Mouse (Mus musculus) heart, embryonic 10.5 days (tissue): ENCODE measurements around the gene Prkab2. TPM values are rescaled to one million over a fixed set of nuclear protein-coding genes. Genes with fewer than 3 reads are reported as not detected.
A peak's percentile ranks its signal among the peaks of the same experiment; 100 is the strongest.

Experiments used
- DNase-seq: peaks from one replicate; pipeline ENCODE4 v3.0.0-alpha.2; 2017; ENCODE audit warnings: low spot score
- H3K27ac ChIP-seq: fragments of 300-500 bp; sonication (generic); 2 replicates; pipeline ENCODE4 v1.5.1; 2016; ENCODE audit warnings: mild to moderate bottlenecking
- H3K27me3 ChIP-seq: fragments of 300-500 bp; sonication (generic); 2 replicates; pipeline ENCODE4 v1.6.1; 2016; ENCODE audit warnings: mild to moderate bottlenecking; ENCODE audit not compliant: poor library complexity, insufficient read depth, severe bottlenecking
- H3K36me3 ChIP-seq: fragments of 300-500 bp; sonication (generic); 2 replicates; pipeline ENCODE4 v1.6.1; 2016; ENCODE audit warnings: mild to moderate bottlenecking, moderate library complexity
- H3K4me1 ChIP-seq: fragments of 300-500 bp; sonication (generic); 2 replicates; pipeline ENCODE4 v1.6.1; 2016; ENCODE audit warnings: mild to moderate bottlenecking
- H3K4me3 ChIP-seq: fragments of 300-500 bp; sonication (generic); 2 replicates; pipeline ENCODE4 v1.5.1; 2016; ENCODE audit warnings: mild to moderate bottlenecking, moderate library complexity
- H3K9me3 ChIP-seq: fragments of 300-500 bp; sonication (generic); 2 replicates; pipeline ENCODE4 v1.6.1; 2016; ENCODE audit warnings: mild to moderate bottlenecking, moderate library complexity
- WGBS: fragments of 180-500 bp; shearing (Covaris S2); methylation state at CpG from one replicate; pipeline ENCODE4 v1.1.7; 2016; 5-methylcytosine and 5-hydroxymethylcytosine counted together
- polyA plus RNA-seq: library from polyadenylated mRNA; unstranded; fragments of >200 nt; fragmentation: Nextera tagmentation; extraction: Ambion mirVana; gene quantifications from 2 replicates; pipeline ENCODE4 v1.2.1, GENCODE M21; 2016

Gene Prkab2
- polyA plus RNA-seq, 1 experiment from 2014 or later = 16.2 TPM

DNA sequence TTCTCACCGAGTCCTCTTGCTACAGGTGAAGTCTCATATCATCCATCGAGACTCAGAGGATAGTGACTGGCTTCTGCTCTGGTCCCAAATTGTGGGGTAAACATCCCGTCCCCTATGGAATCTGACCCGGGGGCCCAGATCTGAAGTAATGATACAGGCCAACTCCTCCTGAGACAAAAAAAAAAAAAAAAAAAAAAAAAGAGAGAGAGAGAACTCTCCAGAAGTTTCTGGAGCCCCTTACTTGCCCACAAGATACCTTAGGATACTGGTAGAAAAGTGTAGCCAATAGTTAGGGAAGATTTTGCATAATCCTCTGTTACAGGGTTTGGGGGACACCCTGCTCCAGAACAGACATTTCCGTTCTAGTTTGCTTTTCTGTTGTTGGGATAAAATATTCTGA, 24.6 kb downstream of the Prkab2 start:
- H3K9me3 ChIP-seq = no peaks in the 10 kb centered on the region
- H3K4me1 ChIP-seq = peaks cover 28% of the 10 kb centered on the region
- peak overlapping the region; percentile 63 for H3K4me3 ChIP-seq
- H3K27me3 ChIP-seq = no peaks in the 10 kb centered on the region
- H3K27ac ChIP-seq = no peak overlapping the region
- DNase-seq = no peak
- WGBS = 13% methylated on average over 5 of the region's 5 CpGs
- no peaks in the 10 kb centered on the region for H3K36me3 ChIP-seq

DNA sequence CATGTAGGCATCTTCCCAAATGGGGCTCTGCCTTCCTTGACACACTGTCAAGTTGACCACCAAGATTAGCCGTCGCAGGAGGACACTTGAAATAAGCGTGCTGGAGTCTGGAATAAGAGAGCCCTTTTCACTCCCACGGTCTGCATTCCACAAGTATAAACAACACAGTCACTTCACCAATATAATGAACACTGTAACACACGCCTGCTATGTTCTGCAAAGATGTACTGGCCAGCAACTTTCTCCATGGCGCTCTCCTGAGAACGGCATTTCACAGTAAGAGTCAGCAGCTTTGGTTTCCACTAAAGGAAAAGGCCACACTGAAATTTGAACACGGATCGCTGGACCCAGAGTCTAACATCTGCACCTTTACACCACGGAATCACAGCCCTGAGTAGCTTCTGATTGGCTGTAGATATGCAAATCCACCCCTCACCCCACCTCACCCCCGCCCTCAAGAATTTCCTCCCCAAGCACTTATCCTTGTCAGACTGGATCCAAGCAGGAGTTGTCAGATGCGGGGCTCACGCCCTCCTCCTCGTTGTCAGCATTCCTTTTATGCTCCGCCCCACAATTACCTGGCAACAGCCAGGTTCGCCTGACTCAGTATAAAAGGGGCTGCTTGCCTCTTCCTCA, 25.7 kb downstream of the Prkab2 start:
- Histone ChIP-seq H3K4me1 (peaks cover 28% of the 10 kb centered on the region), H3K9me3 (no peaks in the 10 kb centered on the region), H3K27me3 (no peaks in the 10 kb centered on the region), H3K36me3 (peaks cover 4% of the 10 kb centered on the region; the same call in 1 of the 2 replicates), H3K4me3 (peak overlapping the region; percentile 49), H3K27ac (peak overlapping the region; percentile 77)
- 2% methylated on average over 16 of the region's 16 CpGs for WGBS
- DNase-seq = peak; percentile 85

DNA sequence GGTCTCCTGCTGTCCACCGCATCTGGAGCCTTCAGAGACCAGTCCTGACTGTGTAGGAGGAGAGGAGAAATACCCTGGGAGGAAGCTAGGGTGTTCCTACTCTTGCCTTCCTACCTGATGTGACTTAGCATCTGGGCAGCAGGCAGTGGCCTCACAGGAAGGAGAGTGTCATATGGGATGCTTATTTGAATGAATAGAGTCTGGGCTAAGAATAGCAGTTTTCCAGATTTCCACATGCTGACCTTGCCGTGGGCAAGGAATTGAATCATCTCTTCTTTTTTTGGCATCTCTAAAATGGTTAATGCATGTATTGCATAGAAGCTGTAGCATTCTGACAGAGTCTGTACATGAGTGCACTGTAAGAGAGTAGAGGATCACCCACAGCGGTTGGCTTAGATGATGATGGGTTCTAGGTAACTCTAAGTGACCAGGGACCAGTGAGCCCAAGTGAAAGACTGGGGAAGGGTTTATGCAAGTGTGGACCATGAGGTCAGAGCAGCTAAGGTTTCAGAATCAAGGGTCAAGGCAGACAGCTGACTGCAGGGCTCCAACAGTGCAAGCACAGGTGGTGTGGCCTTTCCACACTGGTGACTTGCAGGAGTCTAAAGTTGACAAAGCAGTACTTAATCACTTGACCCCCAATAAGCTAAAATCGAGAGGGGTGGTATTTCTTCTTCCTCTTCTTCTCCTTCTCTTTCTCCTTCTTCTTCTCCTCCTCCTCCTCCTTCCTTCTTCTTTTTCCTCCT, 28.6 kb downstream of the Prkab2 start:
- H3K27ac ChIP-seq = no peak overlapping the region
- no peak for DNase-seq
- peaks cover 42% of the 10 kb centered on the region for H3K4me1 ChIP-seq
- no peaks in the 10 kb centered on the region for H3K27me3 ChIP-seq
- H3K4me3 ChIP-seq = no peak overlapping the region
- peaks cover 26% of the 10 kb centered on the region for H3K36me3 ChIP-seq
- 75% methylated on average over 4 of the region's 4 CpGs for WGBS
- H3K9me3 ChIP-seq = no peaks in the 10 kb centered on the region

DNA sequence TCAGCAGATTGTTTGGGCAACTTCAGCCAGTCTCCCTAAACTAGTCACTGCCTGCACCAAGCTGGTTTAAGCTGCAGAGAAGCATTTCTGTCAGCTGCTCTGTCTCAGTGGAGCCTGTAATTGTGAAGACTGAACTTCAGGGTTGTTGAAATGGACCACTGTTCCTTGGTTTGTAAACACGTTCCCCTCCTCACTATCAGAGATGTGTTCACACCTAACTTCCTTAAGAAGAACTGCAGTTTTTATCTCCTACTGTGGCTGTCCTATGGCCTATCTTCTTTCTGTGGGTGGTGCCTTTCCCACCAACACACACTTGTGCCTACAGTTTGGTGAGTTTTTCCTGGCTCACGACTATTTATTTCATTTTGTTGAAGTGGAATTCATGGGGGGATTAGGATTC, 31.3 kb downstream of the Prkab2 start:
- no peak for DNase-seq
- Histone ChIP-seq H3K9me3 (no peaks in the 10 kb centered on the region), H3K27me3 (no peaks in the 10 kb centered on the region), H3K4me3 (no peak overlapping the region), H3K27ac (no peak overlapping the region), H3K4me1 (peaks cover 31% of the 10 kb centered on the region), H3K36me3 (peaks cover 49% of the 10 kb centered on the region)
- 42% methylated on average over 2 of the region's 2 CpGs for WGBS

DNA sequence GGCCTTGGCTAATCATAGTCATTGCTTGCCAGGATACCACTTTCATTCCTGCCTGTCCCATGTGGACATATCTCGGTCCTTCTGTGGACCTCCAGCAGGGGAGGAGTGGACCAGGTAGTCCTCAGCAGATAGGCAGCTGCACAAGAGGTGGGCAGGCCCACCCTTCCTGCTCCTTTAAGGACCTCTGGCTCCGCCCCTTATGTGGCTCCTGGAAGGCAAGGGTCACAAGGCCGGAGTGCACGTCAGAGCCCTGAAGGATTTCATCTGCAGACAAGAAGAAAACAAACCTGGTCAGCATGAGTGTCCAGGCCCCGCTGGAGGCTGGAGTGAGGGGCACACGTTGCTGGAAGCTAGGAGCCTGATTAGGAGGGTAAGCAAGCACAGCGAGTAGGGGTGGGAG, 32.6 kb downstream of the Prkab2 start:
- Histone ChIP-seq H3K27me3 (no peaks in the 10 kb centered on the region), H3K9me3 (no peaks in the 10 kb centered on the region), H3K4me1 (peaks cover 26% of the 10 kb centered on the region), H3K36me3 (peaks cover 62% of the 10 kb centered on the region), H3K27ac (peak overlapping the region; percentile 59), H3K4me3 (no peak overlapping the region)
- WGBS = 36% methylated on average over 7 of the region's 7 CpGs
- DNase-seq = no peak

DNA sequence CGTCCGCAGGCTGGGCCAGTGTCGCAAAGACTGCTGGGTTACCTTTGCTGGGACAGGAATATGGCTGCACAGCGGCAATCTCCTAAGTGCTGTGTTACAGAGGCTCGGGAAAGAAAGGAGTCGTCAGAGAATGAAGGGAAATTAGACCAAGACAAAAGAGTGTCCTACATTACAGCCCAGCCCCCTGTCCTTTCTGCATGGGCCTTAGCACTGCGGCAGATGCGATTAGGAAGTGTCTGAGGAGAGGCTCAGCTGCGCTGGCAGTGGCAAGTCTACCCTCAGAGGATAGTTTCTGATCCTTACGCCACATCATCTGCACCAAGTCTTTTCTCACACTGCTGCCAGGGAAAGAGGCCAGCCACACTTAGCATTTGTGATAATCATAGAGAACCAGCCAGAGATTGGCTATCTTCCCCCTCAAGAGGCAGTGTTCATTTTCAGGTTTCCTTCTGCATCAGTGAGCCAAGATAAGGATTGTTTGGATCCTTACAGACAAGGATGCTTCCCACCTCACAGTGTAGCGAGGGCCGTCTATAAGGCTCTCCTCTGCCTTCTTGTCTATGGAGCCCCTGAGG, 33.5 kb downstream of the Prkab2 start:
- Histone ChIP-seq H3K4me1 (peaks cover 26% of the 10 kb centered on the region), H3K4me3 (no peak overlapping the region), H3K27ac (peak overlapping the region; percentile 59), H3K27me3 (no peaks in the 10 kb centered on the region), H3K9me3 (no peaks in the 10 kb centered on the region), H3K36me3 (peaks cover 69% of the 10 kb centered on the region)
- no peak for DNase-seq
- 56% methylated on average over 12 of the region's 12 CpGs for WGBS

DNA sequence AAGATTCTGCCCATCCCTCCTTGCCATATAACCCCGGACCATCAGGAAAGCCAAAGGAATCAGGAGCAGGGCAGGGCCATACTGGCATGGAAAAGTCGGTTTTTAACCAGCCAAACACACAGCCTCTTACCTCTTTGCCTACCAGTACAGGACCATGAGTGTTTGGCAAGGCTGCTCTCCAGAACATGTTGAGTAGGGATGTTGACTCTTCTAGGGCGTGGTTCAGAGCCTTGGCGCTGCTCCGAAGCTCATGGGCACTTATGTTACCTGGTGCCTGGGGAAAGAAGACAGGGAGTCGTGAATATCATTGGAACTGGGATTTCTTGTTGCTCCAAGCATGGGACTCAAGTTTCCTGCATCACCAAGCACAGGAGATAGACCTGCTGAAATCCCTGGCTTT, 35.8 kb downstream of the Prkab2 start:
- Histone ChIP-seq H3K27ac (no peak overlapping the region), H3K4me1 (peaks cover 26% of the 10 kb centered on the region), H3K4me3 (no peak overlapping the region), H3K36me3 (peaks cover 85% of the 10 kb centered on the region), H3K27me3 (no peaks in the 10 kb centered on the region), H3K9me3 (no peaks in the 10 kb centered on the region)
- DNase-seq = no peak
- WGBS = 89% methylated on average over 6 of the region's 6 CpGs

DNA sequence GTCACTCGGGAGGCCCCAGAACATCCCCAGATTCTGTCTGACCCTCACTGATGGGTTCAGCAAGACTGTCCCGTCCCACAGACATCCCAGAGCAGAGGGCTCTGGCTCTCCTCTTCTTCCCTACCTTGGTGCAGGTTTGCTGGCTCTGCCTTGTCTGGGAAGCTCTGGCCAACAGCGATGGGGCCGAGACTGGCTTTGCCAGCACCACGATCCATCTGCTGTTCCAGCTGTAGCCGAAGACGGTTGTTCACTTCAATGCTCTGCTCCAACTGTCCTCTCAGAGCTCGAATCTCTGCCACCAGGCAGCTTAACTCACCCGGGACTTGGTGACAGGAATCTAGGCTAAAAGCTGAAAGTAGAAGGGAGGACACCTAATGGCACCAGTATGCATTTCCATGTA, 38.9 kb downstream of the Prkab2 start:
- Histone ChIP-seq H3K4me3 (no peak overlapping the region), H3K27ac (no peak overlapping the region), H3K4me1 (peaks cover 7% of the 10 kb centered on the region), H3K36me3 (peaks cover 84% of the 10 kb centered on the region), H3K9me3 (no peaks in the 10 kb centered on the region), H3K27me3 (no peaks in the 10 kb centered on the region)
- DNase-seq = no peak
- WGBS = 76% methylated on average over 9 of the region's 9 CpGs

DNA sequence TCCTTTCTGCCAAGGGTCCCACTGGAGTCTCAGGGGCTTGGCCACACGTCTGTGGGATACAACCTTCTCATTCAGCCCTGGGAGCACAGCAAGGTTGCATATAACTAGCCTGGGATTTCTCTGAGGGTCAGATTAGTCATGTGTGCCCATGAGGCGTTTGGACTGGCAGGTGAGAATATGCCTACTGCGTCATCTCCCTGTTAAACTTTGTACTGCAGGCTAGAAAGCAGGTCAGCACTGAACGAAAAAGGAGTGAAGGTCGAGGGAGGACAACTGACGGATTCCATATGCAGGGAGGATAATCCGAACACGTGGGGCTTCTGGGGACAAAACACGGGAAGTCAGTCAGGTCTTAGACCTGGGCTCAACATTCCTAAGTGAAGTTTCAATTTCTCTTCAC, 39.3 kb downstream of the Prkab2 start:
- Histone ChIP-seq H3K9me3 (no peaks in the 10 kb centered on the region), H3K4me1 (peaks cover 3% of the 10 kb centered on the region), H3K27me3 (no peaks in the 10 kb centered on the region), H3K4me3 (no peak overlapping the region), H3K36me3 (peaks cover 84% of the 10 kb centered on the region), H3K27ac (no peak overlapping the region)
- no peak for DNase-seq
- 78% methylated on average over 9 of the region's 9 CpGs for WGBS

DNA sequence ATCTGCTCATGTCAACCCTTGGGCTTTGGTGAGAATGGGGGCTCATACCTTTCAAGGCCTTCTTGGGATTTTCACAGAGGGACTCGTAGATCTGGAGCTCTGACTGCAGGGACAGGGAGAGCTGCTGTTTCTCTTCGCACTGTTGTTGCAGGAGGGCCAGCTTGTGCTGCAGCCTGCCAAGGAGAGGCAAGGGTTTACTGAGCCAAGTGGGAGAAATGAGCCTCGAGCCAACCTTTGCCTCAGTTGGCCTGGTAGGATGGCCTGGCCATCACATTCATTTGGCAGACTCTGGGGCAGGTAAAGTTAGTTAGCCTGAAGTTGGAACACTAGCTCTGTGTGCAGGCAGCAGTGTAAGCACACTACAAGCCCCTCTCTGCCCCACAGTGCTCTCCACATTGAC, 41.1 kb downstream of the Prkab2 start:
- 71% methylated on average over 3 of the region's 3 CpGs for WGBS
- Histone ChIP-seq H3K4me1 (no peaks in the 10 kb centered on the region), H3K4me3 (no peak overlapping the region), H3K27me3 (no peaks in the 10 kb centered on the region), H3K36me3 (peaks cover 86% of the 10 kb centered on the region), H3K27ac (no peak overlapping the region), H3K9me3 (no peaks in the 10 kb centered on the region)
- no peak for DNase-seq

DNA sequence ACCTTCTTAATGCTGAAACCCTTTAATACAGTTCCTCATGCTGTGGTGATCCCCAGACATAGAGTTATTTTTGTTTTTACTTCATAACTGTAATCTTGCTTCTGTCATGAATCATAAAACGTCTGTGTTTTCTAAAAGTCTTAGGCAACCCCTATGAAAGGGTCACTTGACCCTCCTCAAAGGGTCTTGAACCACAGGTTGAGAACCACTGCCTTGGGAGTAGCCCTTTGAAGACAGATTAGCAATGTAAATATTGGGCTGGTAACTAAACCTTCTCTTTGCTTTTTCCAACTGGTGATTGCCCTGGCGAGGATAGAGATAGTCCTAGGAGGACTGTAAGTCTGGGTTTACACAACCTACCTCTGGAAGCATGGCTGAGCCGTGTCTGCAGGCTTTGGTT, 43.2 kb downstream of the Prkab2 start:
- DNase-seq = no peak
- H3K9me3 ChIP-seq = no peaks in the 10 kb centered on the region
- H3K4me1 ChIP-seq = no peaks in the 10 kb centered on the region
- peaks cover 78% of the 10 kb centered on the region for H3K36me3 ChIP-seq
- 68% methylated on average over 3 of the region's 3 CpGs for WGBS
- H3K4me3 ChIP-seq = no peak overlapping the region
- H3K27ac ChIP-seq = no peak overlapping the region
- no peaks in the 10 kb centered on the region for H3K27me3 ChIP-seq

DNA sequence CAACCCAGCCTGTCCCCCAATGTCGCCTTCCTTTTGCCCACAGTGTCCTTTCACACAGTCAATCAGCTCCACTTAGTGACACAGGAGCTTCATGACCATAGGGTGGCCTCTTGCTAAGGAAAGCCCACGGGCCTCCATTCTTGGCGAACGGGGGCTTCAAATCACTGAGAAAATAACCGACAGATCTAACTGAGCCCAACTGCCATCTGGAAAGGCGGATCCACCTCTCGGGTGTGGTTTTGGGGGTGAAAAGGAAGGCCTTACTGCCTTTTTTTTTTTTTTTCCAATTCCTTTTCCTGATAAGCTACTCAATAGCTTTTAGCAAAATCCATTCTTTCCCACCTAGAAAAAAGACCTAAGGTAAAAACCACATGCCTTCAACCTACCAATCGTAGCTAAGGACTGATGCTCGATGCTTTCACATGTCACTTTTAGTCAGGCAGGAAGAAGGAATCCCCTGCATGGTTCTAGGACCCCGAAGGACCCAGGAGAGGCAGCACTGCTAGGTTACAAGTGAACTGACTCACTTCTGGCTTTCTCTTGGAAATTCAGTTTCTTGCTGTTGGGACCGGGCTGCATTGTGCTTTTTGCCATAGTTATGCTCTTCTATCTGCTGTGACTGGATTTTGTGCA, 44.6 kb downstream of the Prkab2 start:
- H3K4me1 ChIP-seq = no peaks in the 10 kb centered on the region
- peaks cover 79% of the 10 kb centered on the region for H3K36me3 ChIP-seq
- H3K27me3 ChIP-seq = no peaks in the 10 kb centered on the region
- no peak overlapping the region for H3K27ac ChIP-seq
- H3K4me3 ChIP-seq = no peak overlapping the region
- no peak for DNase-seq
- WGBS = 88% methylated on average over 11 of the region's 11 CpGs
- H3K9me3 ChIP-seq = no peaks in the 10 kb centered on the region

DNA sequence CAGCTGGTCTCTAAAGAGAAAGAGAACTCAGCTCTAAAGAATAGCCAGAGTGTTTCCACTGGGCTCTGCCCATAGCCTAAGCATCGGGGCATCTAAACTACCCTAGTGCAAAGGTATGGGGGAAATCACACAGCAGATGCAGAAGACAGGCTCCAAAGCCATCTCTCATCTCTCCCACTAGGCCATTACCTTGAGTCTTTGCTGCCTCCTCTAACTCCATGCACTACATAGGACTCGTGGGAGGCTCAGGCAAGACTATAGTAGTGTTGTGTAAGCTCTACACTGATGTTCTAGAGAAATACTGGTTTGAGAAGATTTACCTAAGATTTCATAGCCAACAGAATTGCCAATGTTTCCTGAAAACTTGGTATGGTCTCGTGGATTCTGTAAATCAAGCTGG, 47.5 kb downstream of the Prkab2 start:
- Histone ChIP-seq H3K9me3 (no peaks in the 10 kb centered on the region), H3K36me3 (peaks cover 84% of the 10 kb centered on the region), H3K4me3 (no peak overlapping the region), H3K27me3 (no peaks in the 10 kb centered on the region), H3K27ac (no peak overlapping the region), H3K4me1 (no peaks in the 10 kb centered on the region)
- peak; percentile 24 for DNase-seq
- 83% methylated on average over 3 of the region's 3 CpGs for WGBS
